Mouse (Mus musculus) olfactory bulb, adult 2 months (tissue): ENCODE results near the gene Pomgnt2.

ENCODE experiments used
- CTCF ChIP-seq: fragments of 200-500 bp; IDR thresholded peaks from 2 replicates; pipeline ENCODE4 v1.5.1; 2012; ENCODE audit warnings: low read depth, mild to moderate bottlenecking, low read length, moderate library complexity; ENCODE audit not compliant: insufficient read depth
- POLR2A ChIP-seq: fragments of 200-500 bp; IDR thresholded peaks from 2 replicates; pipeline ENCODE4 v1.6.1; 2012; ENCODE audit warnings: mild to moderate bottlenecking, low read depth, low read length, moderate library complexity; ENCODE audit not compliant: insufficient read depth

- TF ChIP-seq CTCF (no peak), POLR2A (no peak)
Measured at GRCm38 (mm10) chr9:121989536-121989935, 7.4 kb downstream of the Pomgnt2 start.
